Mouse (Mus musculus): ENCODE measurements around the gene Dgkz. TPM values are rescaled to one million over a fixed set of nuclear protein-coding genes. Genes with fewer than 3 reads are reported as not detected.

Gene Dgkz
- polyA plus RNA-seq, 2 experiments from 2014 or later, result 131 to 138 TPM

DNA sequence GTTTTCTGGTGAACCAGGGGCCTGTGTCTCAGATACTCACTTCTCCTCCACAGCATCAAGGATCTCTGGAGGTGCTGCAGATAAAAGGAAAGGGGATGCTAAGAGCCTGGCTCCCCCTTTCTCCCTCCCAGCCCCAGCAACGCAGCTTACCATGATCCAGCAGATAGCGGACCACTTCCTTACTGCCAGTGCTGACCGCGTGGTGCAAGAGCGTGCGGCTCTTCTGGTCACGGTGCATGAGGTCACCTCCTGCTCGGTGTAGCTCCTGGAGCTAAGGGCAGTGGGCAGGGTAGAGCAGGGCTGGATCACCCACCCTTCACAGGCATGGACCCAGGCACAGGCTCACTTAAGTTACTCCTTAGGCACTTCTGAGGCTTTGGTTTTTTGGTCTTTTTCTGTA lies 41.6 kb downstream of the Dgkz start:
- ATAC-seq, result no peak

DNA sequence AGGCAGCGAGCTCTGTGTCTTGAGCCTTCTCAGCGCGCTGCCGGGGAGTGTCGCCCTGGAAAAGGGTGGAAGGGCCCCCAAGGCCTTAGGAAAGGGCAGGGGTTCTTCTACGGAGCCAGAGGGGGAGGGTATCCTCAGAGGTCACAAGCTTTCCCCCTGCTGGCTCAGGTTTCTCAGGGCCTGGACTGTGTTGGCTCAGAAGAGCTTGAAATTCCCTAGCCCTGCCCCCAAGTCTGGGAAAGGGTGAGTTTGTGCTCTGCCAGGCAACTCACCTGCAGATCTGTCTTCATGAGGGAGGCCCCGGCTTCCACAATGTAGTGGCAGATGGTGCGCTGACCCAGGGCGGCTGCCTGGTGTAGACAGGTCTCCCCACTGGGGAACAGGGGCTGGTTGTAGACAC lies 42.2 kb downstream of the Dgkz start:
- ATAC-seq, result no peak

DNA sequence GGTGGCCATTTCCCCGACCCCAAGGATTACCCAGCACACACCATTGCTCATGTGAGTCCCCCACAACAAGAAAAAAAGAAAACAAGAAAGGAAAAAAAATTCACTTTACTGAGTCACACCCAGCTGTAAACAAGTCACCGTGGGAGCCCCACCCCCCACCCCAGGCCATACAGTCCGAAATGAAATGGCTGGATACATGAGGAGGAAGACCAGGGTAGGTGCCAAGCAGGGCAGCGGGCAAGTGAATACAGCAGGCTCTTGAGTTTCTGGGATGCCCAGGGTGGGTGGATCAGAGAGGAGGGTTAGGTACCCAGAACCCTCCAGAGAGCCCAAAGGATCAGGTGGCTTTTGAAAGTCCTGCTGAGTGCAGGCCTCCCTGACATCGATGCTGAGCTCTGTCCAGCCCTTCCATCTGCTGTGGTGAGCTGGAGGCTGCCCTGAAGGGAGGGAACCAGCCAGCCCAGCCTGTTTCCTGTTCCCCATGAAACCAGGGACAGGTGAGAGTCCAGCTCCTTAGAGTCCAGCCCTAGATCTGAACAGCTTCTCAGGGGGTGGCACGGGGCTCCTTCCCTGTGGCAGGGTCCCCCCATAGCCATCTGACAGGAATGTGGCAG lies 42.8 kb downstream of the Dgkz start:
- ATAC-seq, result peak; percentile 4

DNA sequence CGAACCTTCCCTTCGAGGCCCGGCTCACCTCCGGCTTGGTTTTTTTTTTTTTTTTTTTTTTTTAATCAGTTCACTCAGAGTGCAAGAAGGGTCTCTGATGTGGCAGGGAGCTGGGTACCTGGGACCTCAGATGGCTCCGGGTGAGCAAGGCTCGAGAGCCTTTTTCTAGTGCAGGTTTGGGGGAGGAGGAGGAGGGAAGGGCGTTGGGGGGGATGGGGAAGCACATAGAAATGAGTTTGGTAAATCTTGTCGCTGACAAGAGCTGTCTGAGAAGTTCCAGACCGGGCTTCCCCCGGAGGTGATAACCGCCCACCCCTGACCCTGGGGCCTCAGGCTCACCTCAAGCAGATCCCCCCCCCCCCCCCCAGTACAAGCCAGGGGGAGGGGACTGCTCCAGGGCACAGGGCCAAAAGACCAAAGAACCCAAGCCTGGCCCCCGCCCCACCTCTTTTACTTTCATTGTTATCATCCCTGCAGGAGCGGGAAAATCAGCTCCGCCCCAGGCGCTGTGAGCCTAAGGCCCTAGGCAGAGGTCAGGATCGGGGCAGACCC lies 43.4 kb downstream of the Dgkz start, which contains the start of gene Mdk:
Gene Mdk, minus strand, starts transcription at position 138 of the 552 bp plus-strand sequence.
- ATAC-seq, result peak; percentile 30

DNA sequence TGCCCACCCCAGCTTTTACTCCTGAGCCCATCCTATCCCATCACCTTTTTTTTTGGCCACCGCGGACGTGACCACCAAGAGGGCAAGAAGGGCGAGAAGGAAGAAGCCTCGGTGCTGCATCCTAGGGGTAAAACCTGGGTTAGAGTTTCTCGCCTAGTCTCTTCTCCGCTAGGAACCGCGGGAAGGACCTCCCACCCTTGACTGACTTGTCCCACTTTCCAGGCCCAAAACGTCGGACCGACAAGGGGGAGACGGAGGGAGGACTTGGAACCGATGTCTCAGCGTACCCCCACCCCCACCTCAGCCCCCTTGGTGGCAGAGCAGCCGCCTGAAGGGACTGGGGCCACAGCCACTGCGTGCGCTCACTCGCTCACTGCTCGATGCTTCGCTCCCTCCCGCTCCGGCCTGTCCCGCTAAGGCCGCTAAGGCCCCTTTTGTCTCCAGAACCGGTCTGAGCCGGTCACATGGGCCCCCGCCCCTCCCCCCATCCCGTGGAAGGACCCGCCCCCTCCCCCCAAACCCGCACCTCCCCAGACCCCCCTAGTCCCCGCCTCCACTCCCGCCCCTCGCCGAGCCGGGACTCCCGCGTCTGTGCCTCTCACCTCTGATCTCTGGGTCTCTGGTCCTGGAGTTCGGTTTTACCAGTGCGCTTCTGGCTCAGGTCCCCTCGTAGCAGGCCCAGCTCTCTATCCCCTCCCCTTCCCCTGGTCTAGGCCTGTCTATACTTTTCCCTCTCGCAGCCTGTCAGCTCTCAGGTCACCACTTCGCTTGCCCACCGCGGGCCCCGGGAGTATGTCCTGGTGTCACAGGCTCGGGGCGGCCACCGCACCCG lies 44.1 kb downstream of the Dgkz start:
- peak; percentile 19 for ATAC-seq

DNA sequence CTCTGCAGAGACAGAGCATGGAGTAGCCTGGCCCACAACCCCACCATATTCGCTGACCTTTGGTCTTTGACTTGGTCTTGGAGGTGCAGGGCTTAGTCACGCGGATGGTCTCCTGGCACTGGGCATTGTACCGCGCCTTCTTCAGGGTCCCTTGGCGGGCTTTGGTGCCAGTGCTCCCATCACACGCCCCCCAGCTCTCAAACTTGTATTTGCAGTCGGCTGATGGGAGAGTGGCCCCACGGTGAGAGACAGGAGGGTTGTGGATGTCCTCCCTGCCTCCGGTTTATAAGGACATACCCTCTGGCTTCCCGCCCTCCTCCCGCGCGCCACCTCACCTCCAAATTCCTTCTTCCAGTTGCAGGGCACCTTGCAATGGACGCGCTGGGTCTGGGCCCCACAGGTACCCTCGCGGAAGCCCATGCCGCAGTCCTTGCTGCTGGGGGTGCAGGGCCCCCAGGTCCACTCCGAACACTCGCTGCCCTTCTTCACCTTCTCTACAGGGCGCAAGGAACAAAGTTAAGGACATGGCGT lies 44.8 kb downstream of the Dgkz start:
- ATAC-seq, result no peak

DNA sequence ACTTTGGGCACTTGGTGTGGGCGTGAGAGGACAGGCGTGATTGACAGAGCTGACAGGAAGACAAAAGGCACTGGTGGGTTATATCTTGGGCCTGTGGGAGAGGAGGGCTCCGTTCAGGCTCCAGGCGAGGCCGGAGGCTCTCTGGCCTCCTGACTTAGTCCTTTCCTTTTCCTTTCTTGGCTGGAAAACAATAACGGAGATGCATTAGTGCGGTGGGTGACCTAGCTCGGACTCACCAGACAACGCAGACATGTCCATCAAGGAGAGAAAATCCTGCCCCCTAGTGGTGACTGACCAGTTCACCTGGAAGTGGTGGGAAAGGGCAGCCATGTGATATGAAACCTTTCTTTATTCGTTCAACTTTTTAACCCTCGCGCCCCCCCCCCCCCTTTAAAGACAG lies 45.7 kb downstream of the Dgkz start:
- no peak for ATAC-seq

DNA sequence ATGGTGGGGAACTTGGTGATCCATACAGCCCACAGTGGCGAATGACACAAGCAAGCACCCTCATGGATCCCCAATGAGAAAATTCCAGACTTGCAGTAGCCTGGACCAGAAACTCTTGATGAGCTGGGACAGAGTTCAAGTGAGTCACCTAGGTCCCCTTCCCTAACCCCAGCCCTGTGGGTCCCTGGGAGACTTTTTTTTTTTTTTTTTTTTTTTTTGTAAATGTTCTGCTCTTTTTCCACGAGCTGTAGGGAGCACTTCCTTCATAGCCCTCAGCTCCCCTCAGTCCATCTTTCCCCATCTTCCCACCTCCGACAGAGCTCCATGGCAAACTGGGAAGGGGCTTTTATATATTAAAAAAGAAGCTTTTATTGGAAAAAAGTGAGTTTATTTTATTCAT lies 46.2 kb downstream of the Dgkz start:
- no peak for ATAC-seq

DNA sequence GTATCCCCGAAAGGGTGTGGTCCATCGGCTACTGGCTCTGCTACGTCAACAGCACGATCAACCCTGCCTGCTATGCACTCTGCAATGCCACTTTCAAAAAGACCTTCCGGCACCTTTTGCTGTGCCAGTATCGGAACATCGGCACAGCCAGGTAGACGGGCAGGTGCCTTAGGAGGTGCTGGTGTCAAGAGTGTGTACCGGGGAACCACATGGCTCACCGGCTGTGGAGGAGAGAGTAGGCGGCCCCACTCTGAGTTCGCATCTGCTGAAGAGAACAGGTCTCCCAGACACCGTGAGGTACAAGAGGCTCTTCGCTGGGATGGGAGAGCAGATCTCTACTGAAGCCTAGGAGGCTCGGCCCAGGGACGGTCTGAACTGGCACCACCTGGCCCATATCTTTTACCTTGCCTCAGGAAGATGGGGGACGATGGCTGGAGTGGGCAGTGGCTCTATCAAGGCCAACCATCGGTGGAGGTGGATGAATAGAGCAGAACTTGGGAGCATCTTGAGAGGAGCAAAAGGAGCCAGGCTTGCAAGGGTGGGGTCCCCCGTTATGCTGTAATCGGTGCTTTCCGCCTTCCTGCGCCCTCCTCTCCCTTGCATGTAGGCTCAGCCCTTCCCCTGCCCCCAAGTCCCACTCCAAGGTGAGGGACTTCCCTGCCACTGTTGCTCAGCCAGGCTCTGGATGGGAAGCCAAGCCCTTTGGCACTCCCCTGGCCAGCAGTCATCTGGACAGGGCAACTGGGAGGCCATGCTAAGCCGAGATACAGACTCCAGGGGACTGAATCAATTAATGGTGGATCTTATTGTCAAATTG lies 46.9 kb downstream of the Dgkz start:
- no peak for ATAC-seq

DNA sequence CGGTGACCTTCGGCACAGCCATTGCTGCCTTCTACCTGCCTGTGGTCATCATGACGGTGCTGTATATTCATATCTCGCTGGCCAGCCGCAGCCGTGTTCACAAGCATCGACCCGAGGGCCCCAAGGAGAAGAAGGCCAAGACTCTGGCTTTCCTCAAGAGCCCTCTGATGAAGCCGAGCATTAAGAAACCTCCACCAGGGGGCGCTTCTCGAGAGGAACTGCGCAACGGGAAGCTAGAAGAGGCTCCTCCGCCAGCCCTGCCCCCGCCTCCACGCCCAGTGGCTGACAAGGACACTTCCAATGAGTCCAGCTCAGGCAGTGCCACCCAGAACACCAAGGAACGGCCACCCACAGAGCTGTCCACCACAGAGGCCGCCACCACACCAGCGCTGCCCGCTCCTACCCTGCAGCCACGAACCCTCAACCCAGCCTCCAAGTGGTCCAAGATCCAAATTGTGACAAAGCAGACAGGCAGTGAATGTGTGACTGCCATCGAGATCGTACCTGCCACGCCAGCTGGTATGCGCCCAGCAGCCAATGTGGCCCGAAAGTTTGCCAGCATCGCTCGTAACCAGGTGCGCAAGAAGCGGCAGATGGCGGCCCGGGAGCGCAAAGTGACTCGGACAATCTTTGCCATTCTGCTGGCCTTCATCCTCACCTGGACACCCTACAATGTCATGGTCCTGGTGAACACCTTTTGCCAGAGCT lies 47.7 kb downstream of the Dgkz start:
- ATAC-seq, result peak; percentile 29

DNA sequence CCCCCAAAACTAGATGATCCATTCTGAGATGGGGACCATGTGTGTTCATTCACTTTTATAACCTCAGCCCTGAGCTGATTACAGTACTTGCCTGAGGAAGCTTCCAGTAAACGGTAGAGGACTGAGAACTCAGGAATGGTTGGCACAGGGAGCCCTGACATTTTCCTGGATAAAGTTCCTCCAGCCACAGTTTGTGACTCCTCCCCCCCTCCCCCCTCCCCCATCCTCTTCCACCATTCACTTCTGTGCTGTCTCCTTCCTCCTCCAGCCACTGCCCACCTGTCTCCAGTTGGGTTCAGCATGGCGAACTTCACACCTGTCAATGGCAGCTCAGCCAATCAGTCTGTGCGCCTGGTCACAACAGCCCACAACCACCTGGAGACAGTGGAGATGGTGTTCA lies 48.7 kb downstream of the Dgkz start, which contains the start of gene Chrm4:
Gene Chrm4, plus strand, starts transcription at position 301 of the 400 bp plus-strand sequence.
- no peak for ATAC-seq

DNA sequence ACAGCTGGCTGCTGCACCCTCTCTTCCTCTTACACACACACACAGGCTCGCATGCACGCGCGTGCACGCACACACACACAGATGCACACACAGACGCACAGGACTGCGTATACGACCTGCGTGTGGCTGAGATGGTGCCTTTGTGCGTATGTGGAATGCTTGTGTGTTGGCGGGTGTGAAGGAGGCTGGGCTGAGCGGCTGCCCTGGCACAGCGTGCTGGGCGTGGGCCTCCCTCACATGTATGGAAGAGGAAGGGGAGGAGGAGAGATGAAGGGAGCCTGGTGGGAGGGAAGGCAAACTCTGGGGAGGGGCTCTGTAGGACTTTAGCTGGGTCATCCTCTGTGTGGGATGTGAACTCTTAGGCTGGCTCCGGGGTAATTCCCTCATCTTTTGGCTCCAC lies 50.2 kb downstream of the Dgkz start:
- ATAC-seq, result no peak

DNA sequence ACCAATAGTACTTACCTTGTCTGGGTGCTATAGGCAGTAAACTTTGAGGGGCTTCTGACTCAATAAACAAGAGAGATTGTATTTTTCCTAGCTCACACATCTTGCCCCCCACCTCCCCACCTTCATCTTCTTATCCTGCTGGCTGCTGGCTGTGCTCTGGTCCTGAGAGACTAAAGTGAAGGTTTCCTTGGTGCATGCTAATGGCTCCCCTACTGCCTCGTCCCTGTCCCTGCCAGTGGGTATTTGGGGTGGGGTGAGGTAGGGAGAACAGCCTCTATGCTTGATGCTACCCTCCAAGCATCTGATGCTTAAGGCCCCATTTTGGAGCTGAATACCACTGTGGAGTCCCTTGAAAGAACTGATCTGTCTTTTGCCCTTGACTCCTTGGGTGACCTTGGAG lies 50.9 kb downstream of the Dgkz start:
- no peak for ATAC-seq

DNA sequence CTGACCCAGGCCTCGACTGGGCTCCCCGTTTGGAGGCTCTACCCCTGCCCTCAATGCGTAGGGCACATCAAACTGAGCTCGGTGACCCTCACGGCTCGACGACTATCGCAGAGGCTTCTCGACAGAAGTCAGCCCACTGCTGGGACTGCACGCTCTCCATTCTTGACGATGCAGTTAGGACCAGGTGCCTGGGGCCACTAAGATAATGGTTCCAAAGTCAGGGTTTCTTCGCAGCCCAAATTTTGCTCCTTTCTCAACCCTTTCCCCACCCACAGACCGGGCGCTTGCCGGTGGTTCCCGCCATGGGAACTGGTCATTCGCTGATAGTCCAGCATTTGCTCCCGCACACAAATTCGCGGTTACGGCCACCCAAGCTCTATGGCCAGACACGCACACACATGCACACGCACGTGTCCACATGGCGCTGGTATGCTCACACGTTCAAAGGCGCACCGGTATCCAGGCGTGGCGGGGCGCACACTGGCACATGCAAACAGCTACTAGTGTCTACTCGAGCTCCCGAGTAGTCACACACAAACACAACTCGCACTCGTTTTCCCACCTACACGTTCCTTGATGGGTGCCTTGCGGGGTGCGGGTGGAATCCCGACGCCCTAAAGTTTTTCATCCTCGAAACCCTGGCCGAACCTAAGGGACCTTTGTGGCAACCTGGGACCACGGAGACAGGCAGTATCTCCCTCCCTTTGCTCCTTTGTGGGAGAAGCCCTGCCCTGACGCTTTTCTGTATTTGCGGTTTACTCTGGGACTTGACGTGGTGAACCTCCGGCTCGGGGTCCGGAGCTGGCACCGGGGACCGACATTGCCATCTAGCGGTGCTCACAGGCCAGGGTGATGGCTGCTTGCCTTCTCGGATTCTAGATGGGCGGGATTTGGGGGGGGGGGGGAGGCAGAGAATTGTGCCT lies 52.0 kb downstream of the Dgkz start:
- ATAC-seq, result peak; percentile 76

DNA sequence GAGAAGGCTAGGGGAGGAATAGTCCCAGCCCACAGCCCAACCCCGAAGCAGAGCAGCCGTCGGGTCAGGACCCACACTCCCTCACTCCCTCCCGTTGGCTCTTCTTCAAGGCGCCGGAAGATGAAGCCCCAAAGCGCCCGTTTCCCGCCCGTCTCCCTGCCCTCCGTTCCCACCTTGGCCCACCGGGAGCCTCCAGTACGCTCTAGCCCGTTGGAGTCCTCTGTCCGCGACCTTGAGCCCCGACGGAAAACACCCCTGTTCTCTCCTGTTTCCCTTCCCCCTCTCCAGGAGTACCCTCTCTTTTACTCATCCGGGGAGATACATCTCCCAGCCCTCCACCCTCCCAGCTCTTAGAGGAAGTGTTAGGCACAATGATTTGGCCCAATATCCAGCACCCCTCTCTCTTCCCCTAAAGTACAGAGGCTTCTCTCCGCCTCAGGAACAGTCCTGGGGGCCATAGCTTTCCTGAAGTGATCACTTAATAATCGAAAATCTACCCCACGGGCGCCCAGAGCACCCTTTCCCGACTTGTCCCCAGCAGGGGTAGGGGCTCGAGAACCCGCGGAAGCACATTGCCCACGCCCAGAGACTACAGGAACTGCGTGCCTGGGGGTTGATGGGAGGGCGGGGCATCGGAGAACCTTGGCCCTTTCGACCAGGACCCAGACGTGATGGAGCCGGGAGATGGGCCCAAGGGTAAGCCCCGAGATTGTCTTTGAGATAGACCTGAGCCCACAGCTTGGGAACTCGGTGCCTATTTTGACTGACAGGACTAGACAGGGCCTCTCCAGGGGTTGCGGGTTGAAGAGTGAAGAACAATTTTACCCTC lies 52.9 kb downstream of the Dgkz start:
- ATAC-seq, result no peak

DNA sequence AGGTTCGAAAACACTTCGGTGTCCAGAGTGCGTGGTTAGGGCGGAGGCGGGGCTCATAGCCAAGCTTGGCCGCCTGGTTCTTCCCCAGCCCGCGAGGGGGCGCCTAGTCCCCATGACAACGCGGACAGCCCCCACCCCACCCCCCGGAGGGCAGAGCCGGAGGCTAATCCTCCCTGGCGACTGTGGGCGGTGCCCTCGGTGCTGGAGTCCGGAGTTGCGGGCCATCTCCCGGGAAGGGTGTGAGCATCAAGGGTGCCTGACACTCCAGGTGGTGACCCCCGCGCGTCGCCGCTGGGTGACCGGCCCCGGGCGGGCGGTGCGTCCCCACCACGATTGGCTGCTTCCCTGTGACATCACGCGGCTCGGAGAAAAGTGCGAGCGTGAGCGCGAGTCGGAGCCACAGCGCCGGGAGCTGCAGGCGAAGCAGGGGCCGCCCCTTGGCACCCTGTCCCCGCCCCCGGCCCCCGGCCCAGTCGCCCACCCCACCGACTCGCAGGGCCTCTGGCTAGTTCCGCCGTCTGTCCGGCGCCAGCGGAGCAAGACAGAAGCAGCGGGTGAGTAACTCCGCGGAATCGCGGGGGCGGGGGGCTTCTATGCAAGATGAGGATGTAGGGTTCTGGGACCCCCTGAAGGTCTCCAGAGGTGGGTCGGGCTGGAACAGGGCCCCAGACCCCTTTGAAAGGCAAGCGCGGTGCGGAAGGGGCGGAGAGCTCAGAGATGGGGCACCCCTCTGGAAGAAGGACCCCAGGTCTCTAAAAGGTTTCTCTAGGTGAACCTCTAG lies 53.7 kb downstream of the Dgkz start:
- peak; percentile 36 for ATAC-seq

DNA sequence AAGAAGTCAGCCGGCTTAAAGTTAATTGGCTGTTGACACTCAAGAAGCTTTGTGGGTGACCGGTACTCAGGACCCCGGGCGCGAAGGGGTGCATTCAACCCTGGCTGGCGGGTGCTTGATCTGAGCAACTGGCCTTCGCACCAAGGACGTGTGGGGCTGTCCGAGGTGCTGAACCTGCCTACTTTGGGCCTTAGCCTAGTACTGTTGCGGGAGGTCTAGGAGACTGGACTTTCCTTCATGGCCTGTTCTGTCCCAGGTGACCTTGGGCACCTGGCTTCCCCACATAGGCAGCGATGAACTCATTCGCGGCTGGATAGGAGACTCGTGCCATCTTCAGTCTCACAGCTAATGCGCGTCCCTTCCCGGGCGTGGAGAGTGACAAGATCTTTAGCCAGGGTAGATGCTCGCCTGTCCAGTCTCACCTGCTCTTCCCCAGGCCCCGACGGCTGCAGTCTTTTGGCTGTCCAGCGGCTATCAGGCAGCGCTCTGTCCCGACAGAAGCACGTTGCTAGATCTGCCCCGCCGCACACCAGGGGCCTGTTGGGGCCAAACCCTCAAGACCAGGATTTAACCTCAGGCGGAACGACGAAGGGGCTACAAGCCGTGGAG lies 54.4 kb downstream of the Dgkz start:
- peak; percentile 16 for ATAC-seq

DNA sequence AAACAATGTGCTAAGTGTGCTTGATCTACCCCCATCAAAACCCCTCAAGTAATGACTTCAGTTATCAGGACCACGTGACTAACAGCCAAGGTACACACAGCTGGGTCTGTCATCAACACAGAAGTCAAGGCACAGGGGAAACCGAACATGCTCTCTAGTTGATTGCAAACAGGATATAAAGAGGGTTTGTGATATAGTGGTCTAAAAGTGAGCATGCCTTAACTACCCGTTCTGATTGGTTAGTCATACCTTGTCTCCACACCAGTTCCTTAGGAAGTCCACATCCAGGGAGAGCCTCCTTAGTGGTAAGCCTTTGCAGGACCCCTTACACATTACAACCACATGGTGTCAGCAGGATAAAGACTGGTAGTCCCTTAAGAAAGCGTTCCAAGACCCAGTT lies 55.5 kb downstream of the Dgkz start:
- ATAC-seq, result no peak

DNA sequence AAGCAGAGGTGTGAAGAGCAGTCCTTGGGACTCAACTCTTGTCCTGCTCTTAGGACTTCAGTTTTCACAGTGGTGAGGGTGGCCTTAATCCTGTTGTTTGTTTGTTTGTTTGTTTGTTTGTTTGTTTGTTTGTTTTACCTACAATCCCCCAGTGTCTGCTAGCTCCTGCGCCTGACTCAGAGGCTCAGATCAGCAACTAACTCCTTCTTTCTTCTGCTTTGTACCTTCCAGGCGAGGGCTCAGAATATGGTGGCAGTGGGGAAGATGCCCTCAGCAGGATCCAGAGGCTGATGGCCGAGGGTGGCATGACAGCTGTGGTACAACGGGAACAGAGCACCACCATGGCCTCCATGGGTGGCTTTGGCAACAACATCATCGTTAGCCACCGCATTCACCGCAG lies 58.6 kb downstream of the Dgkz start:
- no peak for ATAC-seq

Measured in CD4-positive, CD25-positive, alpha-beta regulatory T cell, adult 4 months (primary cell).